In the genomic region with DNA sequence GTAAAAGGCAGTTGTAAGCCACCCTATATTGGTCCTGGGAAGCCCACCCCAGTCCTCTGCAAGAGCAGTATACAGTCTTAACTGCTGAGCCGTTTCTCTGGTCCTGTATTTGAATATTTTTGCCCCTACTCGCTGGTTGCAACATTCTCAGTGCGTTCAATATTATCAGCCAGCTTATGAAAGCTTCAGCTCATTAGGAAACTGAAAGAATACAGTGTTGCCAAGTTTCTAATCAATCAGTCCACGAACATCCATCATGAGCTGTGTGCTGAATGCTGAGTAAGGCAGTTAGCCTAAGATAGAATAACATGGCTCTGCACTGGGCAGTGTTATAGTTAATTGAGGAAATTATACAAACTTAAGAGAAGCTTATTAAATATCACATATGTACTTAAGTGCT, we compare ENCODE assay signal across 21 mouse cellular contexts.
"Had no signal": no experiment of that assay in that cellular context is flagged by ENCODE, and none has a peak within 500 bp of the region (broad histone marks: within the 10 kb centered on the region; RNA-seq: fewer than 3 reads in every experiment).

No protein-coding gene starts in this region.

- H3K4me3 ChIP-seq: limb, embryonic 10.5 days; limb, embryonic 13.5 days; liver, embryonic 13.5 days; lung, embryonic 15.5 days; megakaryocyte, embryonic 14.5 days; midbrain, embryonic 12.5 days; midbrain, embryonic 15.5 days; neural tube, embryonic 12.5 days; neural tube, embryonic 15.5 days; stomach, embryonic 15.5 days had no signal

- H3K9me3 ChIP-seq: limb, embryonic 10.5 days; limb, embryonic 13.5 days; liver, embryonic 13.5 days; lung, embryonic 15.5 days; midbrain, embryonic 12.5 days; midbrain, embryonic 15.5 days; neural tube, embryonic 12.5 days; neural tube, embryonic 15.5 days; stomach, embryonic 15.5 days had no signal

- H3K9ac ChIP-seq: limb, embryonic 13.5 days; liver, embryonic 13.5 days; lung, embryonic 15.5 days; midbrain, embryonic 12.5 days; midbrain, embryonic 15.5 days; neural tube, embryonic 12.5 days; neural tube, embryonic 15.5 days; stomach, embryonic 15.5 days had no signal

- DNase-seq: kidney, adult 18-20 months; kidney, adult 9 months; kidney, postnatal 14 days; kidney, postnatal 4 days; liver; liver, embryonic 13.5 days; right cerebral cortex, adult 18-20 months; right cerebral cortex, postnatal 14 days; right cerebral cortex, postnatal 4 days; spleen, adult 18-20 months; thymus, postnatal 25 days had no signal

- H3K27me3 ChIP-seq: limb, embryonic 13.5 days; liver, embryonic 13.5 days; lung, embryonic 15.5 days; megakaryocyte, embryonic 14.5 days; midbrain, embryonic 15.5 days; neural tube, embryonic 12.5 days; neural tube, embryonic 15.5 days; stomach, embryonic 15.5 days had no signal

- ATAC-seq: intestine, embryonic 16.5 days; midbrain, embryonic 15.5 days had no signal

- H3K4me1 ChIP-seq: limb, embryonic 10.5 days; limb, embryonic 13.5 days; liver, embryonic 13.5 days; lung, embryonic 15.5 days; megakaryocyte, embryonic 14.5 days; midbrain, embryonic 12.5 days; midbrain, embryonic 15.5 days; neural tube, embryonic 12.5 days; neural tube, embryonic 15.5 days; stomach, embryonic 15.5 days had no signal

- H3K4me2 ChIP-seq: limb, embryonic 13.5 days; liver, embryonic 13.5 days; lung, embryonic 15.5 days; midbrain, embryonic 12.5 days; midbrain, embryonic 15.5 days; neural tube, embryonic 12.5 days; neural tube, embryonic 15.5 days; stomach, embryonic 15.5 days had no signal

- H3K36me3 ChIP-seq: limb, embryonic 10.5 days; limb, embryonic 13.5 days; liver, embryonic 13.5 days; lung, embryonic 15.5 days; midbrain, embryonic 12.5 days; midbrain, embryonic 15.5 days; neural tube, embryonic 12.5 days; neural tube, embryonic 15.5 days; stomach, embryonic 15.5 days had no signal

- H3K27ac ChIP-seq: limb, embryonic 10.5 days; limb, embryonic 13.5 days; liver, embryonic 13.5 days; lung, embryonic 15.5 days; midbrain, embryonic 12.5 days; midbrain, embryonic 15.5 days; neural tube, embryonic 12.5 days; neural tube, embryonic 15.5 days; stomach, embryonic 15.5 days had no signal
